Mouse (Mus musculus) E14TG2a.4 (cell line): ENCODE measurements around the gene Krtap9-5.

Experiments used
- CTCF ChIP-seq: conservative IDR thresholded peaks from 2 replicates; pipeline ENCODE4 v1.5.1; 2014; ENCODE audit warnings: low read length
- NANOG ChIP-seq: IDR thresholded peaks from 2 replicates; pipeline ENCODE4 v1.6.1; 2014; ENCODE audit warnings: borderline replicate concordance, low read length, mixed read lengths

GRCm38 (mm10) chr11:99914451-99914850, 33.8 kb upstream of the Krtap9-5 start, which contains the start of gene Gm11565:
- TF ChIP-seq CTCF (no peak), NANOG (no peak)
